Mouse (Mus musculus) heart, postnatal 0 days (tissue): Measurements from ENCODE around the gene Lpar1.

Experiments
- CTCF ChIP-seq: IDR thresholded peaks from 2 replicates; pipeline ENCODE4 v1.5.1; 2016; ENCODE audit warnings: antibody characterized with exemption, control low read depth, low read depth
- EP300 ChIP-seq: IDR thresholded peaks from 2 replicates; pipeline ENCODE4 v1.6.1; 2016; ENCODE audit warnings: antibody characterized with exemption, low read depth

DNA sequence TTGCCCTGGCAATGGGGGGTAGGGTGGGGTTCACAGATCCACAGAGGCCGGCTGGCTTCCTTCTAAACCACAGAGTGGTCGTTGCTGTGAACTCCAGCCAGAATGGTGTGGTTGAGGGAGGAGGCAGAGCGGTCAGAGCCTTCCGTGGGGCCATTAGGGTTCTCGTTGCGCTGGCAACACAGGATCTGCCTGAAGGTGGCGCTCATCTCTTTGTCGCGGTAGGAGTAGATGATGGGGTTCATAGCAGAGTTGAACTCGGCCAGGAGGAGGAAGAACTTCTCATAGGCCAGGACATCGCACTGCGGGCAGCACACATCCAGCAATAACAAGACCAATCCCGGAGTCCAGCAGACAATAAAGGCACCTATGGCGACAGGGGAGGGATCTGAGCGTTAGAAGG, 116.4 kb downstream of the Lpar1 start:
- TF ChIP-seq CTCF (0 out of 2 replicates have a peak, but pooled peaks have one; percentile 8), EP300 (no peak)
